Mouse (Mus musculus) liver, embryonic 11.5 days (tissue): Measurements from ENCODE around the gene Gabrg1. TPM values are rescaled to one million over a fixed set of nuclear protein-coding genes. Genes with fewer than 3 reads are reported as not detected.

Experiments
- ATAC-seq: fragments of 200-750 bp; cut with Nextera tagmentation; replicated peaks from 2 replicates; pipeline ENCODE4 v1.8.0; 2017; ENCODE audit warnings: moderate number of reproducible peaks, mild to moderate bottlenecking, moderate TSS enrichment, moderate library complexity; ENCODE audit not compliant: low FRiP score
- DNase-seq: peaks from one replicate; pipeline ENCODE4 v3.0.0-alpha.2; 2017; ENCODE audit warnings: low spot score
- H3K27ac ChIP-seq: fragments of 300-500 bp; sonication (generic); 2 replicates; pipeline ENCODE4 v1.5.1; 2014; ENCODE audit warnings: mild to moderate bottlenecking, low read depth, low read length, control low read depth
- H3K27me3 ChIP-seq: fragments of 300-500 bp; sonication (generic); replicated peaks from 2 replicates; pipeline ENCODE4 v1.6.1; 2014; ENCODE audit warnings: low read length, mixed read lengths; ENCODE audit not compliant: control insufficient read depth, insufficient read depth
- H3K36me3 ChIP-seq: fragments of 300-500 bp; sonication (generic); 2 replicates; pipeline ENCODE4 v1.6.1; 2014; ENCODE audit warnings: mild to moderate bottlenecking, low read length, moderate library complexity, mixed read lengths; ENCODE audit not compliant: control insufficient read depth, insufficient read depth
- H3K4me1 ChIP-seq: fragments of 300-500 bp; sonication (generic); replicated peaks from 2 replicates; pipeline ENCODE4 v1.6.1; 2014; ENCODE audit warnings: low read length, mixed read lengths; ENCODE audit not compliant: control insufficient read depth, insufficient read depth
- H3K4me2 ChIP-seq: fragments of 300-500 bp; sonication (generic); 2 replicates; pipeline ENCODE4 v1.6.1; 2014; ENCODE audit warnings: mild to moderate bottlenecking, control low read depth, moderate library complexity
- H3K4me3 ChIP-seq: fragments of 300-500 bp; sonication (generic); 2 replicates; pipeline ENCODE4 v1.5.1; 2014; ENCODE audit warnings: low read depth, low read length, control low read depth
- H3K9ac ChIP-seq: fragments of 300-500 bp; sonication (generic); 2 replicates; pipeline ENCODE4 v1.6.1; 2014; ENCODE audit warnings: low read depth, low read length, control low read depth
- H3K9me3 ChIP-seq: fragments of 300-500 bp; sonication (generic); 2 replicates; pipeline ENCODE4 v1.6.1; 2016; ENCODE audit warnings: low read length, inconsistent platforms, mixed read lengths; ENCODE audit not compliant: control insufficient read depth
- WGBS: fragments of 180-500 bp; shearing (Covaris S2); extraction: QIAGEN DNeasy Blood & Tissue Kit; methylation state at CpG from one replicate; pipeline ENCODE4 v1.1.7; 2014; 5-methylcytosine and 5-hydroxymethylcytosine counted together
- polyA plus RNA-seq: library from polyadenylated mRNA; unstranded; fragments of >200 nt; fragmentation: Nextera tagmentation; extraction: Ambion mirVana; gene quantifications from 2 replicates; pipeline ENCODE4 v1.2.1, GENCODE M21; 2014

Gene Gabrg1
- 0.04 TPM in 1 of 2 replicates, not detected in the other for polyA plus RNA-seq

DNA sequence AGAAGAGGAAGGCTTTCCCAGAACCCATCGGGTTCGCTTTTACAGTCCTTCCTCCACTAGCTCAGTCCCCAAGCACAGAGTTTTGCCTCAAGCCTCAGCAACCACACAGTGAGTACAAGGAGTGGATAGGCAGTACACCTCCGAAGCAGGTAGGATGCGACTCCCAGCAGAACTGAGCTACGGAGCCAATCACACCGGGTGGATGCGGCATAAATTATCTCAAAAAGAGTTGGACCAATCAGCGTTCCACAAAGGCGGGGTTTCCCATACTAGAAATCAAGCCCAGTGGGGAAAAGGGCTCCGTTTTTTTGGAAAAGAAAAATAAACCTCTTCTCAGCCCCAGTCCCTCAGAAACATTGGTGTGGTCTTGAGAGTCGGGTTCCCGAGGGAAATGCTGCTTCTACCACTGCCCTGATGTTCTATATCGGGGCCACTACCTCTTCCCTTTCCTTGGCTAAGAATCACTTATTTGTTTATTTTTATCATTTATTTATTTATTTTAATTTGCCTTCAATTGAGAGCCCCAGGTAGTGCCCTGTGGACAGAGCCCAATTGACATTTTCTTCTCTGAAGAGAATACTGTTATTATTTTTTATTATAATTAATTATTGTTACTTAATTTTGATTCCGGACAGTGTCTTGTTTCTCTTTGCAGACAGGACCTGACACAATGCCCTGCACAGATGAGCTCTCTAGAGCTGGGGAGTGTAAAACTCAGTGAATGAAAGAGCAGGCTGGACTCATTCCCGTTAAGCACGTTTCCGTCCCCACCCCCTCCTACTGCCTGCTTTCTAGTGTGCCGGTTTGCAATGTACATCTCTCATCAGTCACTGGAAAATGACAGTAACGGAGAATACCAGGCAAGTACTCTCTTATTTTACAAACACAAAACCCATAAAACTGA lies at the start of gene Gabrg1:
Gabrg1 (minus strand) TSS at position 426 of the 904 bp plus-strand sequence.
- Histone ChIP-seq H3K36me3 (no peaks in the 10 kb centered on the region), H3K4me1 (no peaks in the 10 kb centered on the region), H3K9me3 (no peaks in the 10 kb centered on the region), H3K27me3 (no peaks in the 10 kb centered on the region), H3K4me2 (peak within 1 kb of the TSS; percentile 7), H3K4me3 (no peak within 1 kb of the TSS), H3K9ac (no peak within 1 kb of the TSS), H3K27ac (no peak within 1 kb of the TSS)
- DNase-seq (no peak), ATAC-seq (no peak)
- 10% methylated on average over 19 of the region's 19 CpGs for WGBS

DNA sequence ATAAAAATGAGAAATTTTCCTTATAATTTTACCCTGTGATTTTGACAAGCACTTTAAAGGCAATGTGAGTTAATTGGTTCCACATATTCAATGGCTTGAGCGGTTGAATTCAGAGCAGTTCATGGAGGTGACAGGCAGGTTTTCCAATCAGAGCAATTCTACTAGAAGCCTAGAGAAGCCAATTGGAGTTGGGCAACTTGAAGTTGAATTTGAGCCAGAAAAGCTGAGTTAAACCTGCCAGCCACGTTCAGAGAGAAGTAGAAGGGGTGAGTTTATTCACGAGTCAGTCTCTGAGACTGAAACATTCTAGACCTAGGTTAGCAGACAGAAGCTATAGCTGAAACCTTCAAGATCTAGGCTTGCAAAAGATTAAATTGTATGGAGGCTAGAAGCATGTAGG lies 41.6 kb upstream of the Gabrg1 start:
- H3K4me3 ChIP-seq = no peak overlapping the region
- 72% methylated on average over 3 of the region's 3 CpGs for WGBS
- H3K4me2 ChIP-seq = no peak overlapping the region
- H3K9me3 ChIP-seq = no peaks in the 10 kb centered on the region
- ATAC-seq = no peak
- no peak for DNase-seq
- no peaks in the 10 kb centered on the region for H3K36me3 ChIP-seq
- no peaks in the 10 kb centered on the region for H3K4me1 ChIP-seq
- H3K27ac ChIP-seq = no peak overlapping the region
- H3K27me3 ChIP-seq = no peaks in the 10 kb centered on the region
- no peak overlapping the region for H3K9ac ChIP-seq

DNA sequence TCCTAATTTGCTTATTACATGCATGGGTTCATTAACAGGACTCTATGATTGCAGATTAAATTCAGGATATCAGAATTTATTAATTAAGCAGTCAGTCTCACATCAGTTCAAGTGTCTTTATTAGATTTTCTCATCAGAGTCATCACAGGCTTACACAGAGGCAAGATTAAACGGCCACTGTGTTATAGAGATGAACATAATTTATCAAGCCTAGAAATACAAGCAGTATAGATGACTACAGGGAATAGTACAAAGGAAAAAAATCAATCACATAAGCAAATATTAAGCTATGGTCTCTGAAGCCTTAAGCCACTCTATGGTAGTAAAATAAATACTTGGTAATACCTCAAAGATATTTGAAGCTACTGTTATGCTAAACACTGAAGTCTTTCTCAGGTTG lies 27.7 kb upstream of the Gabrg1 start:
- no peaks in the 10 kb centered on the region for H3K9me3 ChIP-seq
- no peaks in the 10 kb centered on the region for H3K4me1 ChIP-seq
- ATAC-seq (no peak), DNase-seq (no peak)
- H3K27me3 ChIP-seq = no peaks in the 10 kb centered on the region
- H3K36me3 ChIP-seq = no peaks in the 10 kb centered on the region
- 70% methylated on average over 1 of the region's 1 CpGs for WGBS
- H3K4me3 ChIP-seq = no peak overlapping the region
- no peak overlapping the region for H3K27ac ChIP-seq
- H3K4me2 ChIP-seq = no peak overlapping the region
- H3K9ac ChIP-seq = no peak overlapping the region

DNA sequence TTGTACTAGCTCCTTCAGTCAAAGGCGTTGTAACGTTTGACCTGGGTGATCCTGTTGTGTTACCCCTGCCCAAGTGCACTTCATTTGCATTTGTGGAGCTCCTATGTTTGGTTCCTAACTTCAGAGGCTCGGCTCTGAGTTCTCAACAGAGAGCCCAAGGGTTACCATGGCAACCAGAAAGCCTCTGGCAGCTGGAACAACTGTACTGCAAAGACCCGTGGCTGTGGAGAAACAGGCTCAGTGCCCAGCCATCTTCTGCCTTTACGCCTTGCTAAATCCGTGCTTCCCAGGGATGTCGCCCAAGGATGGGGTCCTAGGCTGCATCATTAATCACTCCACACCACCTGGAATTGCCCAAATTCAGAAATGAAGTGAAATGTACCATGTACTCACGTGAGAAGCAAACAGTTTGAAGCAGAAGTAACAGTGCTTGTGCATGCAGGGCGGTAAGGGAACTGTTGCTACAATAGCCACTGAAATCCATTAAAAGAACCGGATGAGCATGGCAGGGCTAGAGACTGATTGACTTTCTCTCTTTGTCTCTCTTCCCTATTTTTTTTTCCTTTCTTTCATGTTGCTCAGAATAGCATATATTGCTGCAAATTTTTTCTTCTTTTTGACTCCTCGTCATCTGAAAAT lies 798 bp upstream of the Gabrg1 start:
- H3K9me3 ChIP-seq = no peaks in the 10 kb centered on the region
- H3K4me3 ChIP-seq = no peak overlapping the region
- H3K4me1 ChIP-seq = no peaks in the 10 kb centered on the region
- H3K4me2 ChIP-seq = peak overlapping the region; percentile 7
- H3K27me3 ChIP-seq = no peaks in the 10 kb centered on the region
- peak; percentile 53; the same call in 1 of the 2 replicates for ATAC-seq
- WGBS = 18% methylated on average over 11 of the region's 11 CpGs
- H3K27ac ChIP-seq = no peak overlapping the region
- DNase-seq = peak; percentile 34
- H3K9ac ChIP-seq = no peak overlapping the region
- H3K36me3 ChIP-seq = no peaks in the 10 kb centered on the region

DNA sequence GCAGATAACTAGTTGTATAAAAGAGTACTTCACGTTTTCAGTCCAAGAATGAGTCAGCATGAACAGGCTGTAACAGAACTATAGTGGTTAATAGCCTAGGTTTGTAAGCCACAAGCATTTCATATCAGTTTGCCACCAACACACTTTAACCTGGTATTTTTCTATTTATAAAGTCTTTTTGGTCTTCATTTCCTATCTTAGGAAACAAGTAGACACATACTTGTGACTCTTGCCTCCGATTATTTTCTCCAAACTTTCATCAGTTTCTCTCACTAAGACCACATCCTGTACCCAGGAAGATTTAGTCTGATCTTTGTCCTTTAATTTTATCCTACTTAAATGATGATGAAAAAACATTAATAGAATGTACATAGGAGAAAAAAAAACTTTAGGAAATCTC lies 23.7 kb downstream of the Gabrg1 start:
- Histone ChIP-seq H3K4me3 (no peak overlapping the region), H3K27ac (no peak overlapping the region), H3K4me1 (no peaks in the 10 kb centered on the region), H3K4me2 (no peak overlapping the region), H3K27me3 (no peaks in the 10 kb centered on the region), H3K9me3 (no peaks in the 10 kb centered on the region), H3K36me3 (no peaks in the 10 kb centered on the region), H3K9ac (no peak overlapping the region)
- 69% methylated on average over 2 of the region's 2 CpGs for WGBS
- DNase-seq (no peak), ATAC-seq (no peak)

DNA sequence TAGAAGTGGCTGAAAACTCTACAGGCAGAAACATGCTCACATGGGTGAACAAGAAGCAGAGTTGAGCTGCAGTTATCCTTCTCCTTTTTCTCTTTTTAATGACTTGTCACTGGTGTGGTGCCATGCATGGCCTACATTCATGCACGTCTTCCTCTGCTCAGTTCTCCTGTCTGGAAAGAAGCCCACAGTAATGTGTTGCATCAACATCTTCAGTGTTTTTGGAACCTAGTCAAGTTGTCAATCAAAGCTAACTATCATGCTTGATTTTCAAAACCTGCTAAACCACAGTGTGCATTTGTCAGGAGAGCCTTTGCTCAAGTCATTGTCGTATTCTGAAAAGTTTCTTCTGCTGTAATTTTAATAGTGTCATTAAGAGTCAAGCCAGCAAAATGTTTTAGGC lies 106.3 kb downstream of the Gabrg1 start:
- Histone ChIP-seq H3K9ac (no peak overlapping the region), H3K27ac (no peak overlapping the region), H3K4me2 (no peak overlapping the region), H3K9me3 (no peaks in the 10 kb centered on the region), H3K36me3 (no peaks in the 10 kb centered on the region), H3K27me3 (no peaks in the 10 kb centered on the region), H3K4me1 (no peaks in the 10 kb centered on the region), H3K4me3 (no peak overlapping the region)
- DNase-seq (no peak), ATAC-seq (no peak)
- WGBS = 78% methylated on average over 2 of the region's 2 CpGs

DNA sequence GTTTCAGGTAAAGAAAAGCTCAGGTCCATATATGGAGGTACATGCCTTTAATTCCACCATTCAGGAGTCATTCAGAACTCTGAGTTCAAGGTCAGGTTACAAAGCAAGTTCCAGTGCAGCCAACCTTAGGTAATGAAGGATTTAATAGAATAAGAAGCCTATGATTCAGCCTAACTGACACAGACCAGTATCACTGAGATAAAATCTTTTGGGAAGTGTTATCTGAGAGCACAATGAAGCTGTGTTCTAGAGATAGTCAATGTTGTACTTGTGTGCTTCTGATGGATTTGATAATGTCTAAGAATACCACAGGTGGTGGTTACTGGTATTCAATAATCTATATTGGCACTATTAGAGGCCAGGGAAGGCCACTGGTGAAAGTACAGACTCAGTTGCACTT lies 138.1 kb downstream of the Gabrg1 start:
- DNase-seq = no peak
- Histone ChIP-seq H3K4me3 (no peak overlapping the region), H3K36me3 (no peaks in the 10 kb centered on the region), H3K27me3 (no peaks in the 10 kb centered on the region), H3K4me2 (no peak overlapping the region), H3K4me1 (no peaks in the 10 kb centered on the region), H3K27ac (no peak overlapping the region), H3K9me3 (no peaks in the 10 kb centered on the region), H3K9ac (no peak overlapping the region)
- no peak for ATAC-seq
